19 mouse cellular contexts compared by ENCODE assay signal in the genomic region with DNA sequence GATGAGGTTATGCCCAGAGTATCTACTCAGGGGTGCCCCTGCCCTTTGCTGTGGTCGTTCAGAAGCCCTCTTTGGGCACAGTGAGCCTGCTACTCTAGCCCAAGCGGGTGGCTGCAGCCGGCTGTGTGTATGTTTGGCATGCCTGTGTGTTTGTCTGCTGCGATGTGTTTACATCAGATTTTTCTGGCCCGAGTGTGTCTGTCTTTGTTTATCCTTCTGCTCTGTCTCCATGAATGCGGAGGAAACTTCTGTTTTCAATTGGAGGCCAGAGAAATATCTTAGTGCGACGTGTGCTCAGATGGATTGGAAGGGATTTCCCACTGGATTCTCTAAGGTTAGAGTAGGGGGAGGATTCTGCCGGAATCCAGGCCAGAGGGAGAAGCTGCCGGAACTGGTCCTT. TPM values are rescaled to one million over a fixed set of nuclear protein-coding genes. Genes with fewer than 3 reads are reported as not detected.
DNase-seq lines count a peak whose midpoint lies in the region; ATAC-seq and TF ChIP-seq lines count a peak whose summit lies in the region.
"Had no signal": no experiment of that assay in that cellular context is flagged by ENCODE, and none has a peak within 500 bp of the region (broad histone marks: within the 10 kb centered on the region; RNA-seq: fewer than 3 reads in every experiment).

No protein-coding gene starts in this region.

- H3K27ac ChIP-seq in forebrain, postnatal 0 days (ENCODE audit: low read depth, low read length), result no peak overlapping the region
- H3K27ac ChIP-seq in forebrain, embryonic 13.5 days, result no peak overlapping the region
- H3K27ac ChIP-seq in stomach, postnatal 0 days (replicated peaks), result peak overlapping the region; percentile 65; the same call in 1 of the 2 replicates
- H3K27ac ChIP-seq in hindbrain, embryonic 12.5 days, result no peak overlapping the region
- H3K27ac ChIP-seq: heart, embryonic 10.5 days; limb, embryonic 13.5 days; liver, embryonic 13.5 days; midbrain, embryonic 13.5 days; neural tube, embryonic 13.5 days had no signal

- no peaks in the 10 kb centered on the region for H3K27me3 ChIP-seq in forebrain, postnatal 0 days (ENCODE audit: insufficient read depth, low read length)
- H3K27me3 ChIP-seq in forebrain, embryonic 13.5 days, result peaks cover 13% of the 10 kb centered on the region; the same call in 1 of the 2 replicates
- no peaks in the 10 kb centered on the region for H3K27me3 ChIP-seq in stomach, postnatal 0 days (ENCODE audit: control insufficient read depth, insufficient read depth, low read length)
- H3K27me3 ChIP-seq in hindbrain, embryonic 12.5 days, result peaks cover 11% of the 10 kb centered on the region
- H3K27me3 ChIP-seq: CH12.LX had no signal

- H3K9ac ChIP-seq in forebrain, postnatal 0 days, result no peak overlapping the region
- no peak overlapping the region for H3K9ac ChIP-seq in forebrain, embryonic 13.5 days
- no peak overlapping the region for H3K9ac ChIP-seq in stomach, postnatal 0 days (ENCODE audit: low read length)
- no peak overlapping the region for H3K9ac ChIP-seq in hindbrain, embryonic 12.5 days
- H3K9ac ChIP-seq: limb, embryonic 13.5 days; liver, embryonic 13.5 days; midbrain, embryonic 13.5 days; neural tube, embryonic 13.5 days had no signal

- no peak overlapping the region for H3K4me3 ChIP-seq in forebrain, postnatal 0 days (ENCODE audit: low read depth, low read length)
- H3K4me3 ChIP-seq in forebrain, embryonic 13.5 days, result no peak overlapping the region
- no peak overlapping the region for H3K4me3 ChIP-seq in stomach, postnatal 0 days (ENCODE audit: low read depth, low read length)
- no peak overlapping the region for H3K4me3 ChIP-seq in hindbrain, embryonic 12.5 days
- H3K4me3 ChIP-seq: erythroblast, embryonic 14.5 days; heart, embryonic 10.5 days; limb, embryonic 13.5 days; liver, embryonic 13.5 days; midbrain, embryonic 13.5 days; neural tube, embryonic 13.5 days had no signal

- no peaks in the 10 kb centered on the region for H3K4me1 ChIP-seq in forebrain, postnatal 0 days (ENCODE audit: insufficient read depth)
- peaks cover 3% of the 10 kb centered on the region; the same call in 1 of the 2 replicates for H3K4me1 ChIP-seq in forebrain, embryonic 13.5 days
- 0 out of 2 replicates have a peak, but pooled peaks cover 2% of the 10 kb centered on the region for H3K4me1 ChIP-seq in stomach, postnatal 0 days (replicated peaks; ENCODE audit: control insufficient read depth, insufficient read depth)
- H3K4me1 ChIP-seq in hindbrain, embryonic 12.5 days, result 0 out of 2 replicates have a peak, but pooled peaks cover 3% of the 10 kb centered on the region
- H3K4me1 ChIP-seq: limb, embryonic 13.5 days had no signal

- 59% methylated on average over 10 of the region's 10 CpGs for WGBS in forebrain, postnatal 0 days
- 74% methylated on average over 10 of the region's 10 CpGs for whole genome bisulfite sequencing in forebrain, embryonic 13.5 days
- WGBS in stomach, postnatal 0 days, result 39% methylated on average over 10 of the region's 10 CpGs
- 75% methylated on average over 10 of the region's 10 CpGs for WGBS in hindbrain, embryonic 12.5 days

- TF ChIP-seq EP300 in stomach, postnatal 0 days (optimal IDR thresholded peaks at IDR 0.05), result no peak

- no peak for TF ChIP-seq CTCF in forebrain, postnatal 0 days (IDR thresholded peaks at IDR 0.05; ENCODE audit: low read depth)
- TF ChIP-seq CTCF in stomach, postnatal 0 days (IDR thresholded peaks at IDR 0.05; ENCODE audit: low read depth), result no peak

- peak; percentile 25 for DNase-seq in forebrain, postnatal 0 days
- peak; percentile 55 to 67 for DNase-seq in lung, adult 18-20 months
- DNase-seq in lung, postnatal 14 days, result peak; percentile 64
- no peak for DNase-seq in stomach, postnatal 0 days (ENCODE audit: low spot score)
- DNase-seq in layer of hippocampus, adult 11-12 months (ENCODE audit: low spot score), result no peak
- DNase-seq in embryo, embryonic 10.5 days (ENCODE audit: low spot score), result no peak
- DNase-seq: cerebellum, adult 8-10 months; liver, embryonic 13.5 days; right cerebral cortex, adult 18-20 months; thymus, adult 18-20 months had no signal

- no peaks in the 10 kb centered on the region for H3K36me3 ChIP-seq in forebrain, postnatal 0 days (ENCODE audit: insufficient read depth)
- H3K36me3 ChIP-seq in forebrain, embryonic 13.5 days (ENCODE audit: poor library complexity, severe bottlenecking), result no peaks in the 10 kb centered on the region
- H3K36me3 ChIP-seq in stomach, postnatal 0 days (ENCODE audit: control insufficient read depth, insufficient read depth, low read length), result no peaks in the 10 kb centered on the region
- H3K36me3 ChIP-seq in hindbrain, embryonic 12.5 days, result no peaks in the 10 kb centered on the region
- H3K36me3 ChIP-seq: heart, embryonic 10.5 days; limb, embryonic 13.5 days; liver, embryonic 13.5 days; midbrain, embryonic 13.5 days; neural tube, embryonic 13.5 days had no signal

- peak; percentile 34; the same call in 1 of the 2 replicates for ATAC-seq in forebrain, postnatal 0 days
- no peak for ATAC-seq in forebrain, embryonic 13.5 days
- ATAC-seq in stomach, postnatal 0 days (ENCODE audit: low FRiP score, low TSS enrichment), result no peak
- no peak for ATAC-seq in hindbrain, embryonic 12.5 days (ENCODE audit: low FRiP score)
- ATAC-seq: forebrain, embryonic 14.5 days; midbrain, embryonic 13.5 days had no signal

- H3K4me2 ChIP-seq in forebrain, postnatal 0 days (ENCODE audit: low read depth), result no peak overlapping the region
- no peak overlapping the region for H3K4me2 ChIP-seq in forebrain, embryonic 13.5 days
- no peak overlapping the region; the same call in 1 of the 2 replicates for H3K4me2 ChIP-seq in stomach, postnatal 0 days (replicated peaks; ENCODE audit: low read depth)
- no peak overlapping the region for H3K4me2 ChIP-seq in hindbrain, embryonic 12.5 days (replicated peaks)
- H3K4me2 ChIP-seq: limb, embryonic 13.5 days; liver, embryonic 13.5 days; midbrain, embryonic 13.5 days; neural tube, embryonic 13.5 days had no signal

- no peaks in the 10 kb centered on the region for H3K9me3 ChIP-seq in forebrain, postnatal 0 days (ENCODE audit: low read length)
- H3K9me3 ChIP-seq in forebrain, embryonic 13.5 days (replicated peaks), result no peaks in the 10 kb centered on the region
- no peaks in the 10 kb centered on the region for H3K9me3 ChIP-seq in stomach, postnatal 0 days (ENCODE audit: control insufficient read depth, low read length)
- H3K9me3 ChIP-seq in hindbrain, embryonic 12.5 days (replicated peaks), result no peaks in the 10 kb centered on the region
- H3K9me3 ChIP-seq: heart, embryonic 10.5 days; limb, embryonic 13.5 days; liver, embryonic 13.5 days; midbrain, embryonic 13.5 days; neural tube, embryonic 13.5 days had no signal

RNA-seq across cellular contexts. Expression of a gene that starts 43.9 kb away (rescaled TPM):
- total RNA-seq in forebrain, postnatal 0 days (2014; rRNA removed), result 9.2 and 9.9 TPM in 2 replicates
- polyA plus RNA-seq in forebrain, postnatal 0 days (2015; fragmentation: Nextera tagmentation; extraction: Ambion mirVana), result 6.7 and 9.2 TPM in 2 replicates
- 6.7 and 7.2 TPM in 2 replicates for polyA plus RNA-seq in forebrain, embryonic 13.5 days (2015; fragmentation: Nextera tagmentation; extraction: Ambion mirVana)
- 16.9 and 17.1 TPM in 2 replicates for polyA plus RNA-seq in stomach, postnatal 0 days (2015; fragmentation: Nextera tagmentation; extraction: Ambion mirVana)
- polyA plus RNA-seq in hindbrain, embryonic 12.5 days (2016; fragmentation: Nextera tagmentation; extraction: Ambion mirVana), result 18.9 and 19.8 TPM in 2 replicates

Comparison
In these comparisons a context has a peak if more than half of its experiments do, and no peak if none do; other contexts are left out.
1. DNase-seq: peak in forebrain, postnatal 0 days (single experiment), lung, adult 18-20 months (2 of 2) and lung, postnatal 14 days (single experiment); none in stomach, postnatal 0 days (single experiment), layer of hippocampus, adult 11-12 months (single experiment) and embryo, embryonic 10.5 days (single experiment).